Mouse (Mus musculus) ovary, adult 2 months (tissue): ENCODE data around the gene Gm20518. TPM values are rescaled to one million over a fixed set of nuclear protein-coding genes. Genes with fewer than 3 reads are reported as not detected.

Experiments used
- polyA plus RNA-seq: library from polyadenylated mRNA; depleted of rRNA; stranded (reverse); fragments of >200 nt; gene quantifications from 2 replicates; pipeline ENCODE4 v1.2.3, GENCODE M21; 2012; rRNA removed

Gm20518 gene
- polyA plus RNA-seq, result 1.9 and 2.4 TPM in 2 replicates

GRCm38 (mm10) chr16:17891567-17891959, at the start of gene Gm20518:
Gm20518 (minus strand) TSS chr16:17891671.

GRCm38 (mm10) chr16:17928087-17928580, 36.7 kb upstream of the Gm20518 start, which contains the start of gene Slc25a1:
Slc25a1 (minus strand) TSS chr16:17928219.

GRCm38 (mm10) chr16:17914307-17915249, 23.1 kb upstream of the Gm20518 start, which contains the start of gene Gsc2:
Gsc2 (minus strand) TSS chr16:17915059.

GRCm38 (mm10) chr16:17911052-17911595, 19.7 kb upstream of the Gm20518 start, which contains the start of gene Ess2:
Ess2 (minus strand) TSS chr16:17911348.

GRCm38 (mm10) chr16:17898462-17898861, 7.0 kb upstream of the Gm20518 start, which contains the start of the genes Dgcr2 and Tssk2:
Dgcr2 (minus strand) TSS chr16:17898562.
Tssk2 (plus strand) TSS chr16:17898637.

GRCm38 (mm10) chr16:17893923-17894322, 2.5 kb upstream of the Gm20518 start, which contains the start of gene Tssk1:
Tssk1 (plus strand) TSS chr16:17894223.

GRCm38 (mm10) chr16:17838051-17838450, 53.4 kb downstream of the Gm20518 start, which contains the start of gene Car15:
Car15 (minus strand) TSS chr16:17838364.

GRCm38 (mm10) chr16:17832821-17833220, 58.6 kb downstream of the Gm20518 start, which contains the start of gene B830017H08Rik:
B830017H08Rik (plus strand) TSS chr16:17833121.

GRCm38 (mm10) chr16:17796971-17797811, 94.3 kb downstream of the Gm20518 start, which contains the start of gene Scarf2:
Scarf2 (plus strand) TSS chr16:17797282.

Other genes starting within 250 kb of the Gm20518 start
- gene Ccdc74a, start 245.2 kb downstream of the Gm20518 start, polyA plus RNA-seq, result 9.6 and 11.7 TPM in 2 replicates
- 112 and 197 TPM in 2 replicates for gene Med15, start 158.8 kb downstream of the Gm20518 start, polyA plus RNA-seq
- gene Klhl22, start 132.1 kb downstream of the Gm20518 start, polyA plus RNA-seq, result 148 and 167 TPM in 2 replicates
- gene Scarf2, start 94.4 kb downstream of the Gm20518 start, polyA plus RNA-seq, result 189 and 286 TPM in 2 replicates
- gene B830017H08Rik, start 58.5 kb downstream of the Gm20518 start, polyA plus RNA-seq, result 1.6 and 2.9 TPM in 2 replicates
- gene Car15, start 53.3 kb downstream of the Gm20518 start, polyA plus RNA-seq, result 7.8 and 10.4 TPM in 2 replicates
- 0.12 TPM in 1 of 2 replicates, not detected in the other for gene Tssk1, start 2.6 kb upstream of the Gm20518 start, polyA plus RNA-seq
- 236 and 311 TPM in 2 replicates for gene Dgcr2, start 6.9 kb upstream of the Gm20518 start, polyA plus RNA-seq
- gene Tssk2, start 7.0 kb upstream of the Gm20518 start, polyA plus RNA-seq, result not detected in 2 replicates
- gene Ess2, start 19.7 kb upstream of the Gm20518 start, polyA plus RNA-seq, result 26.4 and 34.9 TPM in 2 replicates
- 0.32 TPM in 1 of 2 replicates, not detected in the other for gene Gsc2, start 23.4 kb upstream of the Gm20518 start, polyA plus RNA-seq
- 223 and 245 TPM in 2 replicates for gene Slc25a1, start 36.5 kb upstream of the Gm20518 start, polyA plus RNA-seq
- not detected in 2 replicates for gene Vpreb2, start 88.8 kb upstream of the Gm20518 start, polyA plus RNA-seq
- gene Dgcr6, start 161.2 kb upstream of the Gm20518 start, polyA plus RNA-seq, result 118 and 150 TPM in 2 replicates
- 32.9 and 50.5 TPM in 2 replicates for gene Prodh, start 198.5 kb upstream of the Gm20518 start, polyA plus RNA-seq
- 8.3 and 8.8 TPM in 2 replicates for gene Rtn4r, start 236.0 kb upstream of the Gm20518 start, polyA plus RNA-seq